Mouse (Mus musculus): ENCODE data around the gene Nutf2. TPM values are rescaled to one million over a fixed set of nuclear protein-coding genes. Genes with fewer than 3 reads are reported as not detected.

Nutf2 gene
- polyA plus RNA-seq (2015; fragmentation: Nextera tagmentation; extraction: Ambion mirVana), result 188 and 192 TPM in 2 replicates

GRCm38 (mm10) chr8:105860143-105860981, at the start of gene Nutf2:
Gene Nutf2, plus strand, starts transcription at chr8:105860580.
- Histone ChIP-seq H3K9ac (ENCODE audit: low read depth, low read length) (peak within 1 kb of the TSS; percentile 96), H3K4me1 (replicated peaks; ENCODE audit: insufficient read depth, low read length) (peaks cover 28% of the 10 kb centered on the region), H3K36me3 (ENCODE audit: insufficient read depth, low read length) (no peaks in the 10 kb centered on the region), H3K4me3 (replicated peaks; ENCODE audit: low read depth, low read length) (peak within 1 kb of the TSS; percentile 97), H3K27me3 (ENCODE audit: insufficient read depth, low read length) (no peaks in the 10 kb centered on the region), H3K9me3 (replicated peaks; ENCODE audit: low read length) (no peaks in the 10 kb centered on the region), H3K4me2 (ENCODE audit: low read length) (peak within 1 kb of the TSS; percentile 77), H3K27ac (peak within 1 kb of the TSS; percentile 90)
- ATAC-seq (replicated peaks; ENCODE audit: low FRiP score, low read depth) (peak; percentile 98), DNase-seq (ENCODE audit: low spot score) (peak; percentile 100)
- under 1% methylated on average over 53 of the region's 59 CpGs for WGBS
- TF ChIP-seq CTCF (IDR thresholded peaks at IDR 0.05; ENCODE audit: low read depth), result no peak

GRCm38 (mm10) chr8:105811061-105811460, 49.3 kb upstream of the Nutf2 start:
- H3K27me3 ChIP-seq (ENCODE audit: insufficient read depth, low read length), result no peaks in the 10 kb centered on the region

GRCm38 (mm10) chr8:105811543-105811942, 48.8 kb upstream of the Nutf2 start:
- Histone ChIP-seq H3K36me3 (ENCODE audit: insufficient read depth, low read length) (no peaks in the 10 kb centered on the region), H3K27me3 (ENCODE audit: insufficient read depth, low read length) (no peaks in the 10 kb centered on the region), H3K4me3 (replicated peaks; ENCODE audit: low read depth, low read length) (no peak overlapping the region), H3K27ac (no peak overlapping the region), H3K9me3 (replicated peaks; ENCODE audit: low read length) (no peaks in the 10 kb centered on the region), H3K9ac (ENCODE audit: low read depth, low read length) (no peak overlapping the region), H3K4me2 (ENCODE audit: low read length) (no peak overlapping the region), H3K4me1 (replicated peaks; ENCODE audit: insufficient read depth, low read length) (0 out of 2 replicates have a peak, but pooled peaks cover 6% of the 10 kb centered on the region)
- TF ChIP-seq CTCF (IDR thresholded peaks at IDR 0.05; ENCODE audit: low read depth), result no peak
- DNase-seq (ENCODE audit: low spot score) (no peak), ATAC-seq (replicated peaks; ENCODE audit: low FRiP score, low read depth) (no peak)
- 76% methylated on average over 3 of the region's 3 CpGs for WGBS

More at GRCm38 (mm10) chr8:105811061-105811460, 49.3 kb upstream of the Nutf2 start:
- TF ChIP-seq CTCF (IDR thresholded peaks at IDR 0.05; ENCODE audit: low read depth), result no peak
- no peaks in the 10 kb centered on the region for H3K9me3 ChIP-seq (replicated peaks; ENCODE audit: low read length)
- no peak for ATAC-seq (replicated peaks; ENCODE audit: low FRiP score, low read depth)
- WGBS, result 78% methylated on average over 10 of the region's 10 CpGs
- no peak overlapping the region for H3K9ac ChIP-seq (ENCODE audit: low read depth, low read length)
- H3K4me3 ChIP-seq (replicated peaks; ENCODE audit: low read depth, low read length), result no peak overlapping the region
- no peak for DNase-seq (ENCODE audit: low spot score)
- H3K36me3 ChIP-seq (ENCODE audit: insufficient read depth, low read length), result no peaks in the 10 kb centered on the region
- no peak overlapping the region for H3K4me2 ChIP-seq (ENCODE audit: low read length)
- 0 out of 2 replicates have a peak, but pooled peaks cover 6% of the 10 kb centered on the region for H3K4me1 ChIP-seq (replicated peaks; ENCODE audit: insufficient read depth, low read length)
- no peak overlapping the region for H3K27ac ChIP-seq

- Histone ChIP-seq H3K4me2 (ENCODE audit: low read length) (no peak overlapping the region), H3K4me3 (replicated peaks; ENCODE audit: low read depth, low read length) (no peak overlapping the region), H3K36me3 (ENCODE audit: insufficient read depth, low read length) (no peaks in the 10 kb centered on the region), H3K27me3 (ENCODE audit: insufficient read depth, low read length) (no peaks in the 10 kb centered on the region), H3K9me3 (replicated peaks; ENCODE audit: low read length) (no peaks in the 10 kb centered on the region), H3K9ac (ENCODE audit: low read depth, low read length) (no peak overlapping the region), H3K27ac (no peak overlapping the region), H3K4me1 (replicated peaks; ENCODE audit: insufficient read depth, low read length) (0 out of 2 replicates have a peak, but pooled peaks cover 6% of the 10 kb centered on the region)
- TF ChIP-seq CTCF (IDR thresholded peaks at IDR 0.05; ENCODE audit: low read depth), result no peak
- 79% methylated on average over 5 of the region's 5 CpGs for WGBS
- no peak for ATAC-seq (replicated peaks; ENCODE audit: low FRiP score, low read depth)
- DNase-seq (ENCODE audit: low spot score), result no peak
Measured at GRCm38 (mm10) chr8:105812511-105812910, 47.9 kb upstream of the Nutf2 start.

- no peak overlapping the region for H3K27ac ChIP-seq
- WGBS, result 92% methylated on average over 6 of the region's 6 CpGs
- H3K9ac ChIP-seq (ENCODE audit: low read depth, low read length), result no peak overlapping the region
- DNase-seq (ENCODE audit: low spot score) (no peak), ATAC-seq (replicated peaks; ENCODE audit: low FRiP score, low read depth) (no peak)
- no peak overlapping the region for H3K4me2 ChIP-seq (ENCODE audit: low read length)
- H3K4me3 ChIP-seq (replicated peaks; ENCODE audit: low read depth, low read length), result no peak overlapping the region
- no peaks in the 10 kb centered on the region for H3K9me3 ChIP-seq (replicated peaks; ENCODE audit: low read length)
- TF ChIP-seq CTCF (IDR thresholded peaks at IDR 0.05; ENCODE audit: low read depth), result no peak
- no peaks in the 10 kb centered on the region for H3K36me3 ChIP-seq (ENCODE audit: insufficient read depth, low read length)
- no peaks in the 10 kb centered on the region for H3K4me1 ChIP-seq (replicated peaks; ENCODE audit: insufficient read depth, low read length)
- no peaks in the 10 kb centered on the region for H3K27me3 ChIP-seq (ENCODE audit: insufficient read depth, low read length)
Measured at GRCm38 (mm10) chr8:105813241-105813640, 47.1 kb upstream of the Nutf2 start.

- WGBS, result 85% methylated on average over 3 of the region's 3 CpGs
- no peak for ATAC-seq (replicated peaks; ENCODE audit: low FRiP score, low read depth)
- no peak for TF ChIP-seq CTCF (IDR thresholded peaks at IDR 0.05; ENCODE audit: low read depth)
- Histone ChIP-seq H3K27me3 (ENCODE audit: insufficient read depth, low read length) (no peaks in the 10 kb centered on the region), H3K4me2 (ENCODE audit: low read length) (no peak overlapping the region), H3K4me1 (replicated peaks; ENCODE audit: insufficient read depth, low read length) (no peaks in the 10 kb centered on the region), H3K27ac (no peak overlapping the region), H3K4me3 (replicated peaks; ENCODE audit: low read depth, low read length) (no peak overlapping the region), H3K9me3 (replicated peaks; ENCODE audit: low read length) (no peaks in the 10 kb centered on the region), H3K36me3 (ENCODE audit: insufficient read depth, low read length) (peaks cover 12% of the 10 kb centered on the region), H3K9ac (ENCODE audit: low read depth, low read length) (no peak overlapping the region)
- DNase-seq (ENCODE audit: low spot score), result no peak
Measured at GRCm38 (mm10) chr8:105819659-105820058, 40.7 kb upstream of the Nutf2 start.
